Mouse (Mus musculus) embryo, embryonic 10 days (tissue): Measurements from ENCODE around the gene Acta2.

Experiments used
- DNase-seq: peaks from one replicate; pipeline ENCODE4 v3.0.0-alpha.2; 2015; ENCODE audit warnings: low spot score

Acta2 gene

GRCm38 (mm10) chr19:34270106-34270726 is 14.8 kb upstream of the Acta2 start:
- no peak for DNase-seq

- DNase-seq = no peak
These were observed 13.6 kb upstream of the Acta2 start for GRCm38 (mm10) chr19:34268991-34269390.

GRCm38 (mm10) chr19:34265604-34266193 is 10.3 kb upstream of the Acta2 start:
- DNase-seq = no peak

GRCm38 (mm10) chr19:34262273-34262974 is 7.0 kb upstream of the Acta2 start:
- DNase-seq = no peak

- DNase-seq = no peak
These were observed 1.5 kb upstream of the Acta2 start for GRCm38 (mm10) chr19:34256936-34257335.

- DNase-seq = no peak
These were observed 759 bp upstream of the Acta2 start for GRCm38 (mm10) chr19:34256149-34256548.

- no peak for DNase-seq
These were observed 1.1 kb downstream of the Acta2 start for GRCm38 (mm10) chr19:34254101-34254879.

GRCm38 (mm10) chr19:34252450-34252849 is 2.9 kb downstream of the Acta2 start:
- DNase-seq = peak; percentile 7

GRCm38 (mm10) chr19:34251900-34252299 is 3.5 kb downstream of the Acta2 start:
- no peak for DNase-seq

GRCm38 (mm10) chr19:34250621-34251020 is 4.8 kb downstream of the Acta2 start:
- no peak for DNase-seq

GRCm38 (mm10) chr19:34248558-34248957 is 6.8 kb downstream of the Acta2 start:
- no peak for DNase-seq

GRCm38 (mm10) chr19:34244056-34244455 is 11.3 kb downstream of the Acta2 start:
- peak; percentile 81 for DNase-seq

GRCm38 (mm10) chr19:34242925-34243324 is 12.5 kb downstream of the Acta2 start:
- DNase-seq = no peak

GRCm38 (mm10) chr19:34241247-34241915 is 14.0 kb downstream of the Acta2 start:
- DNase-seq = peak; percentile 52

- DNase-seq = no peak
These were observed 14.9 kb downstream of the Acta2 start for GRCm38 (mm10) chr19:34240273-34241039.

- DNase-seq = no peak
These were observed 17.6 kb downstream of the Acta2 start for GRCm38 (mm10) chr19:34237746-34238145.

GRCm38 (mm10) chr19:34236049-34236448 is 19.3 kb downstream of the Acta2 start:
- DNase-seq = no peak

GRCm38 (mm10) chr19:34233944-34234343 is 21.4 kb downstream of the Acta2 start:
- DNase-seq = no peak

- DNase-seq = no peak
These were observed 23.1 kb downstream of the Acta2 start for GRCm38 (mm10) chr19:34232326-34232725.

GRCm38 (mm10) chr19:34231596-34231995 is 23.8 kb downstream of the Acta2 start:
- no peak for DNase-seq

- no peak for DNase-seq
These were observed 32.6 kb downstream of the Acta2 start for GRCm38 (mm10) chr19:34222805-34223204.
